Mouse (Mus musculus) midbrain, embryonic 14.5 days (tissue): ENCODE data around the gene Skap1. TPM values are rescaled to one million over a fixed set of nuclear protein-coding genes. Genes with fewer than 3 reads are reported as not detected.

Experiments
- ATAC-seq: fragments of 200-750 bp; cut with Nextera tagmentation; 2 replicates; pipeline ENCODE4 v1.8.0; 2017; ENCODE audit warnings: moderate number of reproducible peaks, moderate library complexity; ENCODE audit not compliant: low FRiP score, low TSS enrichment
- DNase-seq: peaks from one replicate; pipeline ENCODE4 v3.0.0-alpha.2; 2015
- H3K27ac ChIP-seq: fragments of 300-500 bp; sonication (generic); replicated peaks from 2 replicates; pipeline ENCODE4 v1.5.1; 2014; ENCODE audit warnings: mild to moderate bottlenecking, low read depth, low read length, moderate library complexity
- H3K27me3 ChIP-seq: fragments of 300-500 bp; sonication (generic); 2 replicates; pipeline ENCODE4 v1.6.1; 2014; ENCODE audit warnings: low read length, control low read depth, mixed read lengths; ENCODE audit not compliant: control insufficient read depth, insufficient read depth
- H3K36me3 ChIP-seq: fragments of 300-500 bp; sonication (generic); 2 replicates; pipeline ENCODE4 v1.6.1; 2014; ENCODE audit warnings: low read length, control low read depth; ENCODE audit not compliant: control insufficient read depth, insufficient read depth
- H3K4me1 ChIP-seq: fragments of 300-500 bp; sonication (generic); 2 replicates; pipeline ENCODE4 v1.6.1; 2014; ENCODE audit warnings: mild to moderate bottlenecking, antibody characterized with exemption, low read length, control low read depth; ENCODE audit not compliant: control insufficient read depth, insufficient read depth
- H3K4me2 ChIP-seq: fragments of 300-500 bp; sonication (generic); 2 replicates; pipeline ENCODE4 v1.6.1; 2014; ENCODE audit warnings: mild to moderate bottlenecking, low read length, moderate library complexity
- H3K4me3 ChIP-seq: fragments of 300-500 bp; sonication (generic); replicated peaks from 2 replicates; pipeline ENCODE4 v1.5.1; 2014; ENCODE audit warnings: low read depth, low read length
- H3K9ac ChIP-seq: fragments of 300-500 bp; sonication (generic); replicated peaks from 2 replicates; pipeline ENCODE4 v1.6.1; 2014; ENCODE audit warnings: mild to moderate bottlenecking, low read length, moderate library complexity
- H3K9me3 ChIP-seq: fragments of 300-500 bp; sonication (generic); 2 replicates; pipeline ENCODE4 v1.6.1; 2016; ENCODE audit warnings: low read length, control low read depth, mixed read lengths; ENCODE audit not compliant: control insufficient read depth
- WGBS: fragments of 180-500 bp; shearing (Covaris S2); extraction: QIAGEN DNeasy Blood & Tissue Kit; methylation state at CpG from one replicate; pipeline ENCODE4 v1.1.7; 2014; 5-methylcytosine and 5-hydroxymethylcytosine counted together
- polyA plus RNA-seq: library from polyadenylated mRNA; unstranded; fragments of >200 nt; fragmentation: Nextera tagmentation; extraction: Ambion mirVana; gene quantifications from 2 replicates; pipeline ENCODE4 v1.2.1, GENCODE M21; 2014

The Skap1 gene
- polyA plus RNA-seq, 1 experiment from 2014 or later: 2.9 TPM

DNA sequence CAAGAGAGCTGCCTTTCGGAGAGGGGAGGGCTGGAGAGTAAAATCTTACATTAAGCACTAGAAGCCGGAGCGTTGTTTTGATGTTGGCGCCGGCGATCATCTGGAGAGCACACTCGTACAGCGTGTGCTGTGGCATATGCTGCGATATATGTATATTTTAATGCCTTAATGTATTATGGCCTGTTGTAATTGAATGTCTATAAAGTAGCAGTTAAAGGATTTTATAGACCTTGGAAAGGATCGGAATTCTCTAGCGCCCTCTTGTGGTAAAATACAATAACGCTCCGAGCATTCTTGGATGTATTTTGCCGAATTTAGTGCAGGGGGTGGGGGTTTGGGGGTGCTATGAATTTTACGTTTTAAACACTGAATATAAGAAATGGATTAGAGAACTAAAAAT lies 88.7 kb downstream of the Skap1 start:
- WGBS: 18% methylated on average over 15 of the region's 15 CpGs
- Histone ChIP-seq H3K4me2 (peak overlapping the region; percentile 43), H3K4me3 (no peak overlapping the region), H3K27me3 (peaks cover 4% of the 10 kb centered on the region; the same call in 1 of the 2 replicates), H3K27ac (no peak overlapping the region), H3K9ac (no peak overlapping the region), H3K36me3 (no peaks in the 10 kb centered on the region), H3K4me1 (no peaks in the 10 kb centered on the region), H3K9me3 (no peaks in the 10 kb centered on the region)
- ATAC-seq (no peak), DNase-seq (peak; percentile 87)

DNA sequence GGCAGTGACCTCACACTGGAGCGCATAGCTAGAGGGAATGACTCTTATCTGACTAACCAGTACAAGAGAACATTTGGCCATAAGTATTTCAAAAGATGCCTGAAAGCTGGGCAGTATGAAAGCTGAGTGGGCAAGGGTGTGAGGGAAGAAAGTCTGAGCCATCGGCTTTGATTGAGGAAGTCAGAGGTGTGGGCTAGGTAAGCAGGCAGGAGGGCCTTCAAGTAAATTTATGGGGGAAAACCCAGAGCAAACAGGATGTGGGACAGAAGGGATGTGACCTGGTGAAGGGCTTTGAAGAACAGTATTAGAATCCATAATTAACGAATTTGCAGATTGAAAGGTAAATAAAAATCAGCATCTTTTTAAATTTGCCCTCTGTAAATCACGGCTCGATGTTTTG lies 95.8 kb downstream of the Skap1 start:
- H3K4me3 ChIP-seq: no peak overlapping the region
- H3K4me1 ChIP-seq: no peaks in the 10 kb centered on the region
- no peaks in the 10 kb centered on the region for H3K36me3 ChIP-seq
- DNase-seq: no peak
- H3K4me2 ChIP-seq: no peak overlapping the region
- H3K9me3 ChIP-seq: no peaks in the 10 kb centered on the region
- no peak overlapping the region for H3K27ac ChIP-seq
- H3K9ac ChIP-seq: no peak overlapping the region
- peaks cover 4% of the 10 kb centered on the region; the same call in 1 of the 2 replicates for H3K27me3 ChIP-seq
- WGBS: 85% methylated on average over 5 of the region's 5 CpGs
- no peak for ATAC-seq

DNA sequence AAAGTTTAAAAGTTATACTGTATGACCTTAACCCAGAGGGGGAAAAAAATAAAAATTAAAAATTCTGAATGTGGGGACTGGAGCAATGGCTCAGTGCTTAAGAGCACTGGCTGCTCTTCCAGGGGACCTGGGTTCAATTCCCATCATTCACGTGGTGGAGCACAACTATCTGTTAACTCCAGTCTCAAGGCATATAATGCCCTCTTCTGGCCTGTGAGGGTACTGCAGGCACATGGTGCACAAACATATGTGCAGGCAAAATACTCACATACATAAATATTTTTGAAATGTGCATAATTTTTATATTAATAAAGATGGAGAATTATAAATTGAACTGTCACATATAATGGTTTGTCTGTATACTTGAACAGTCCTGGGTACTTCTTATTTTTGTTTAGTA lies 99.7 kb downstream of the Skap1 start:
- Histone ChIP-seq H3K27ac (no peak overlapping the region), H3K9me3 (no peaks in the 10 kb centered on the region), H3K4me3 (no peak overlapping the region), H3K4me2 (no peak overlapping the region), H3K9ac (no peak overlapping the region), H3K4me1 (no peaks in the 10 kb centered on the region), H3K27me3 (no peaks in the 10 kb centered on the region), H3K36me3 (no peaks in the 10 kb centered on the region)
- DNase-seq: no peak
- 71% methylated on average over 1 of the region's 1 CpGs for WGBS
- ATAC-seq: no peak

DNA sequence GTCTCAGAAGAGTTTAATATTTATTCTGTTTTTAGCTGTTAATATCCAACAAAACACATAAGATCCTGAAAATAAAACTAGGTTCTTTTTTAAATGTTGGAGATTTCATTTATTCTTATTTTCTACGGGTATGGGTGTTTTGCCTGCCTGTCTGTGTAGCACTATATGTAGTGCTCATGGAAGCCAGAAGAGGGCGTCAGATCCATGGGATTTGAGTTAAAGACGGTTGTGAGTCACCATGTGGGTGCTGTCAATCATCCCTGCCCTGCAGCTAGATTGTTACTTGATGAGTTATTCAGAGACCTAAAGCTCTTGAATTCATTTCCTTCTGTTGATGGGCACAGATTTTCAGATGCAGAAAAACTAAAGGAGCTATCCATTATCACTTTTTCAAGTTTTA lies 108.1 kb downstream of the Skap1 start:
- Histone ChIP-seq H3K4me3 (no peak overlapping the region), H3K27ac (no peak overlapping the region), H3K4me2 (no peak overlapping the region), H3K9me3 (no peaks in the 10 kb centered on the region), H3K36me3 (no peaks in the 10 kb centered on the region), H3K9ac (no peak overlapping the region), H3K4me1 (peaks cover 7% of the 10 kb centered on the region; the same call in 1 of the 2 replicates), H3K27me3 (no peaks in the 10 kb centered on the region)
- 35% methylated on average over 3 of the region's 3 CpGs for WGBS
- DNase-seq (no peak), ATAC-seq (no peak)

DNA sequence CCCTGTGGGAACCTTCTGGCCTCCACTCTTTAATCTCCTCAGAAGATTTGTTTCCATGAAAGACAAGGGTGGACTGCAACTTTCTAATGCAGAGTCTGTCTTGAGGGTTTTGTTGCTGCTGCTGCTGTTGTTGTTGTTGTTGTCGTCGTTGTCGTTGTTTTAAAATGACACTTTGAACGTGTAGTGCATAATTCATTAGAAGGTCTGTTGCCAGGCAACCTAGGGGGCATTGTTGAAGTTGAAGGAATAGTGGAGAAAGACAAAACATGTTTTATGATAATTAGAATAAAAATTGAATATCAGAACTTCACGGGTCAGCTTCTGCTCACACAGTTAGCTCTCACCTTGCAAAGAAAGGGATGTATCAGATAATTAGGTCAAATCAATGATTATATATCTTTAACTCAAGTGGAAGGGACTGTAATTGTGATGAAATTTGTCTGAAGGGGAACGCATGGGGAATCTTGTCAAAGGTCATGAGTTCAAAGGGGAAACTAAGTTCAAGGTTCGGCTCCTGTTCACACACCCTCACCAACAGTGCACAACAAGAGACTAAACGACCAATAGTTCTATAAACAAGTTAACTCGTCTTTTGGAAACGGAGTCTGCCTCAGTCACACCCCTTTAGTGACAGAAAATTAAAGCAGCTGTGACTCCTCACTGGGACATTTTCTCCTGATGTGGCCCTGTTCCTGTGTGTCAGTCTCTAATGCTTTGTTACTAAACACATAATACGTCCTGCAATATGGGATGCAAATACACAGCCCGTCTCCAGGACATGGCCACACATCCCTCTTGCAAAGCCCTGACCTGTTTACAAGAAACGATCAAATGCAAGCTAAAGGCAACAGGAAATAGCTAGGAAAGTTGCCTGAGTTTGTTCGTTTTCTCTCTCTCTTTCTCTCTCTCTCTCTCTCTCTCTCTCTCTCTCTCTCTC lies 112.4 kb downstream of the Skap1 start:
- DNase-seq: peak; percentile 40
- Histone ChIP-seq H3K4me2 (no peak overlapping the region), H3K27ac (no peak overlapping the region), H3K4me3 (no peak overlapping the region), H3K9me3 (no peaks in the 10 kb centered on the region), H3K36me3 (no peaks in the 10 kb centered on the region), H3K4me1 (peaks cover 15% of the 10 kb centered on the region), H3K9ac (no peak overlapping the region), H3K27me3 (no peaks in the 10 kb centered on the region)
- no peak for ATAC-seq
- 34% methylated on average over 14 of the region's 14 CpGs for WGBS

DNA sequence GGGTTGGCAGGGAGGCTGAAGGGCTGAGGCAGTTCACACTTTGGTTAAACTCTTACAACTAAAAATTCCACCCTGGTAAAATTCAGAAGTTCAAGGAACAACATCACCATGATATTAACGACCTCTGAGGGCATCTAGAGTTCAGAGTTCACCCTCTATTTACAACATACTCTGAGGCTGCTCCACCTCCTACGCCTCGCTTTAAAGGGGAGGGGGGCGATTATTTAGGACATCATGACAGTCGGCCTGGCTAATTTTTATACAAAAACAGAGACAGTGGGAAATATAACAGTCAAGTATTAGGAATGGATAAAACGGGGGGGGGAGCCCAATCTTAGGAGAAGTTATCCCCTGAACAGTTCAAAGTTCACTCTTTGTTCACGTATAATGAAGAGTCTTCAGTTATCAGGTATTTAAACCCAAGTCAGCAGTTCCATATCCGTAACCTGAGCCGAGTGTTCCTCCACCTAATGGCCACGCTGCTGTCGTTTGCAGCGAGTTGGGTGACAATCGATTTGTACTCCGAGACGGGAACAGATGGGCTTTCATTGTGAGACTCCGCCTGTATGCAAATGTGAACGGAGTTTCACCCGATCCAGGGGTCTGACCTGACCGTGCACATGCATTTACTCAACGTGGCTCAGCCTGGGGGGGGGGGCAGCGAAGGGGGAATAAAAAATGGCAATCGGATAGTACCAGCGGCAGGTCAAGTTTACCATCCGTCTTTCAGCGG lies 114.3 kb downstream of the Skap1 start:
- no peak overlapping the region for H3K27ac ChIP-seq
- peak; percentile 69 for DNase-seq

DNA sequence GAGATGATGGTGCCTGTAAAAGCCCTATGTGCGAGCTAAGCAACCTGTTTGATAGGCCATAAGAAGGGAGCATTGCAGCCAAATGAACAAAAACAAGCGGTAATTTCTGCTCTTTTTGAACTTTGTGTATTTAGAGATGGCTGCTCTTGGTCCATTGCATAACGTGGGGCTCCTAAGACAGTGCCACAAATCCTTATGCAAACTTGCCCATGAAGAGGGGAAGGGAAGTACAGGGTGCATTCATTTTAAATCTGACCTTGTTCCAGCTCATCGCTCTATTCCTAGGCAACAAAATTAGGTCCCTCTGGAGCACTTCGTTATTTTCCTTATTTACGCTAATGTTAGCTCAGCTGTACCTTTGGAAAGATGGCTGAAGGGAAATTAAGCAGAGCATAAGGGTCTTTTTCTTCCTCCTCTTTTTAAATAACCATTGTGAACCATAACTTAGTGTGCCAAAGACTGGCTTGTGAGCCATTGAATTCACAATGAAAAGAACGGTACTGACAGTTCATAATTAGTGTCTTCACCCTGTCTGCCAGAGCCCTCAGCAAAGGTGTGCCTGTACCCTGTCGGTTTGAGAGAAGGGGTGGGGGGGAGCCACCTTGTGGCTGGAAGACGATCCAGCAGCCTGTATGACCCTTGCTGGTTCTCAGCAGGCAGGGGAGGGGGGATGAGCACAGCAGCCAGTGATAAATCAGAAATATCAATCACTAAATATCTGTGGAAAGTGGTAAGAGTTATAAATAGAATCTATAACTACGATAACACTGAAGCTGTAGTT lies 117.4 kb downstream of the Skap1 start:
- no peaks in the 10 kb centered on the region for H3K27me3 ChIP-seq
- DNase-seq (peak; percentile 74), ATAC-seq (no peak)
- H3K4me1 ChIP-seq: peaks cover 11% of the 10 kb centered on the region
- no peak overlapping the region for H3K27ac ChIP-seq
- no peaks in the 10 kb centered on the region for H3K9me3 ChIP-seq
- no peak overlapping the region for H3K9ac ChIP-seq
- H3K36me3 ChIP-seq: no peaks in the 10 kb centered on the region
- no peak overlapping the region for H3K4me2 ChIP-seq
- WGBS: 48% methylated on average over 10 of the region's 10 CpGs
- no peak overlapping the region for H3K4me3 ChIP-seq

More for the DNA sequence above, 114.3 kb downstream of the Skap1 start:
- ATAC-seq: no peak; the same call in 1 of the 2 replicates
- Histone ChIP-seq H3K4me2 (peak overlapping the region; percentile 52), H3K27me3 (no peaks in the 10 kb centered on the region), H3K36me3 (no peaks in the 10 kb centered on the region), H3K4me3 (peak overlapping the region; percentile 4; the same call in 1 of the 2 replicates), H3K4me1 (peaks cover 18% of the 10 kb centered on the region), H3K9me3 (no peaks in the 10 kb centered on the region), H3K9ac (no peak overlapping the region; the same call in 1 of the 2 replicates)
- WGBS: 13% methylated on average over 25 of the region's 25 CpGs

DNA sequence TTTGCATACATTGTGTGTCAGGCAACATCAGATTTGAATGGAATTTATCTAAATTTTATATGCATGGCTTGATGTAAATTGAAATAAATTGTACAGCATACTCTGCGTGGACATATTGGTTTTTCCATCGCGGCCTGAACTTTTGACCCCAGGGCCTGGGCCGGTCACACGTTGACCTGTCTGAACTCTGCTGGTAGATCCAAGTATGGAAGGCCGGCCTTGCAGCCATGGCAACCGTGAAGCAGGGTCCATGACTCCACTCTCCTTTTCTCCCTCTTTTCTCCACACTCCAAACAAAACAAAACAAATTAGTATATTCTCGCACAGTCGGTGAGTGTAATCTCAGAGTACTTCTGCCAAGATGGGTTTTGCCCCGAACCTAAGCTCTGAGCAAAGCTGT lies 118.2 kb downstream of the Skap1 start:
- WGBS: 6% methylated on average over 10 of the region's 10 CpGs
- H3K27ac ChIP-seq: no peak overlapping the region

More for the DNA sequence above, 118.2 kb downstream of the Skap1 start:
- no peak for DNase-seq
- no peak overlapping the region for H3K4me3 ChIP-seq
- no peak for ATAC-seq
- no peaks in the 10 kb centered on the region for H3K27me3 ChIP-seq
- H3K4me2 ChIP-seq: no peak overlapping the region
- H3K4me1 ChIP-seq: peaks cover 10% of the 10 kb centered on the region
- H3K9ac ChIP-seq: no peak overlapping the region
- no peaks in the 10 kb centered on the region for H3K9me3 ChIP-seq
- no peaks in the 10 kb centered on the region for H3K36me3 ChIP-seq
